Mouse (Mus musculus) erythroblast, embryonic 14.5 days (primary cell): ENCODE results near the gene Pax6.

Experiments
- GATA1 ChIP-seq: IDR thresholded peaks from 2 replicates; pipeline ENCODE4 v1.6.1; 2012; ENCODE audit warnings: low read length, inconsistent platforms, mixed read lengths
- TAL1 ChIP-seq: IDR thresholded peaks from 3 replicates; pipeline ENCODE4 v1.6.1; 2012; ENCODE audit warnings: low read length, inconsistent platforms, mixed read lengths

GRCm38 (mm10) chr2:105701781-105702180 lies 33.1 kb downstream of the Pax6 start:
- TF ChIP-seq TAL1 (no peak), GATA1 (no peak)
